Mouse (Mus musculus) heart, embryonic 12.5 days (tissue): ENCODE data around the gene Olfr553. TPM values are rescaled to one million over a fixed set of nuclear protein-coding genes. Genes with fewer than 3 reads are reported as not detected.

Experiments
- ATAC-seq: fragments of 200-750 bp; cut with Nextera tagmentation; 2 replicates; pipeline ENCODE4 v1.8.0; 2017; ENCODE audit warnings: moderate TSS enrichment, moderate library complexity; ENCODE audit not compliant: insufficient number of reproducible peaks, low FRiP score
- H3K27ac ChIP-seq: fragments of 300-500 bp; sonication (generic); 2 replicates; pipeline ENCODE4 v1.5.1; 2016; ENCODE audit warnings: mild to moderate bottlenecking, moderate library complexity; ENCODE audit not compliant: poor library complexity, severe bottlenecking
- H3K27me3 ChIP-seq: fragments of 300-500 bp; sonication (generic); replicated peaks from 2 replicates; pipeline ENCODE4 v1.6.1; 2016; ENCODE audit warnings: mild to moderate bottlenecking, moderate library complexity
- H3K36me3 ChIP-seq: fragments of 300-500 bp; sonication (generic); 2 replicates; pipeline ENCODE4 v1.6.1; 2016; ENCODE audit warnings: mild to moderate bottlenecking, moderate library complexity
- H3K4me1 ChIP-seq: fragments of 300-500 bp; sonication (generic); replicated peaks from 2 replicates; pipeline ENCODE4 v1.6.1; 2016; ENCODE audit warnings: mild to moderate bottlenecking
- H3K4me2 ChIP-seq: fragments of 300-500 bp; sonication (generic); 2 replicates; pipeline ENCODE4 v1.6.1; 2016; ENCODE audit warnings: mild to moderate bottlenecking, moderate library complexity
- H3K4me3 ChIP-seq: fragments of 300-500 bp; sonication (generic); 2 replicates; pipeline ENCODE4 v1.5.1; 2016; ENCODE audit warnings: mild to moderate bottlenecking
- H3K9ac ChIP-seq: fragments of 300-500 bp; sonication (generic); 2 replicates; pipeline ENCODE4 v1.6.1; 2016; ENCODE audit warnings: mild to moderate bottlenecking, moderate library complexity
- H3K9me3 ChIP-seq: fragments of 300-500 bp; sonication (generic); replicated peaks from 2 replicates; pipeline ENCODE4 v1.6.1; 2016; ENCODE audit warnings: mild to moderate bottlenecking, moderate library complexity
- WGBS: fragments of 180-500 bp; shearing (Covaris S2); methylation state at CpG from one replicate; pipeline ENCODE4 v1.1.7; 2016; 5-methylcytosine and 5-hydroxymethylcytosine counted together
- polyA plus RNA-seq: library from polyadenylated mRNA; unstranded; fragments of >200 nt; fragmentation: Nextera tagmentation; extraction: Ambion mirVana; gene quantifications from 2 replicates; pipeline ENCODE4 v1.2.1, GENCODE M21; 2016

Olfr553 gene
- polyA plus RNA-seq, 1 experiment from 2014 or later = not detected

GRCm38 (mm10) chr7:102575998-102576397, 42.0 kb downstream of the Olfr553 start:
- Histone ChIP-seq H3K27ac (no peak overlapping the region), H3K4me1 (no peaks in the 10 kb centered on the region), H3K9me3 (no peaks in the 10 kb centered on the region), H3K27me3 (no peaks in the 10 kb centered on the region), H3K4me2 (no peak overlapping the region), H3K9ac (no peak overlapping the region), H3K4me3 (no peak overlapping the region), H3K36me3 (no peaks in the 10 kb centered on the region)
- WGBS = 61% methylated on average over 6 of the region's 6 CpGs
- ATAC-seq = no peak

DNA sequence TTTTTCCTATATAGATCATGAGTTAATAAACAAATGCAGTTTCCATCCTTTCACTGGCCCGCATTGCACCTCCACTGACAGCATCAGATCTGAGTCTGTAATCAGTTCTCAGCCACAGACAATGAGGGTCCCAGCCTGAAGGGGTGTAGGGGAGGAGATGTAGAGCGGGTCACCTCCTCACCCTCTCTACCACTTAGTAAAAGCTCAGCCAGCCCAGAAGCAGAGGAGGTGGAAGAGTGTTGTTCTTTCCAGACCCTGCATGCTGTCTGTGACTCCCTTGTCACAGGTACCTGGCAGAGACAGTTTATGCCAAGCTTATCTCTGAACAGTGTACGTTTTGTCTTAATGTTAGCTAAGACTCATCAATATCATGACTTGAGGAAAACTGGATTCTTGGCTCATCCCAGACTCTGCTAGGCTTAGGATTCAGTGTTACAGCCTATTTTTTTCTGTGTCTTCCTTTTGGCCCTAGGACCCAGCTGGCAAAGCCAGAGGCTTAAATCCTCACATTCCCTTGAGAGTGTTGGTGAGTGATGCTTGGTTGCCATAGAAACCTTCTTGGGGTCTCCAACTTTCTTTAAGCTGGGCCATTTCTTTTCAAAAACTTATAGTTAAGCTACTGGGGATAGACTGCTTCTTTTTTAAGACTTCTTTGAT, 44.7 kb downstream of the Olfr553 start:
- Histone ChIP-seq H3K4me1 (no peaks in the 10 kb centered on the region), H3K27me3 (no peaks in the 10 kb centered on the region), H3K9ac (no peak overlapping the region), H3K4me2 (no peak overlapping the region), H3K9me3 (no peaks in the 10 kb centered on the region), H3K27ac (no peak overlapping the region), H3K4me3 (no peak overlapping the region), H3K36me3 (no peaks in the 10 kb centered on the region)
- 61% methylated on average over 3 of the region's 3 CpGs for WGBS
- no peak for ATAC-seq

DNA sequence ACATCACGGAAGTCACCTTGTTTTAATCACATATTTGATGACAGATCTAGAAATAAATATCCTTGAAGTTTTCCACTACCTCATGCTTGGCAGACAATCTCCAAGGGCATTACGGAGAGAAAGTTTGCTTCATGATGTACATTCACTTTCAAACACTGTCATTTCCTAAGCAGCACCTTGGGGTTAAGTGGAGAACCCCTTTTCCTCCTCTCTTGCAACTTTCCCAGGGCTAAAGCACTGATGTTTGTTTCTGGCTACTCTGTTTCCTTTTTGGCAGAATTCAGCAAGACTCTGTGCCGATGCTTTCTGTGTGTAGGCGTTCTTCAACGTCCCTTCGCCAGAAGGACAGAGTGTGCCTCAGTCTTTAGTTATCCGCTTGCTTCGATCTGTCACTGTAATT, 46.9 kb downstream of the Olfr553 start, which contains the start of gene Olfr550:
Olfr550 (plus strand) TSS at position 301 of the 400 bp plus-strand sequence.
- Histone ChIP-seq H3K4me3 (no peak within 1 kb of the TSS), H3K4me1 (no peaks in the 10 kb centered on the region), H3K9ac (no peak within 1 kb of the TSS), H3K36me3 (no peaks in the 10 kb centered on the region), H3K9me3 (no peaks in the 10 kb centered on the region), H3K27me3 (no peaks in the 10 kb centered on the region), H3K27ac (no peak within 1 kb of the TSS), H3K4me2 (no peak within 1 kb of the TSS)
- WGBS = 87% methylated on average over 8 of the region's 8 CpGs
- no peak for ATAC-seq

- H3K9ac ChIP-seq = no peak overlapping the region
- 84% methylated on average over 4 of the region's 4 CpGs for WGBS
- H3K4me1 ChIP-seq = peaks cover 7% of the 10 kb centered on the region
- no peak overlapping the region for H3K4me3 ChIP-seq
- H3K9me3 ChIP-seq = no peaks in the 10 kb centered on the region
- no peaks in the 10 kb centered on the region for H3K27me3 ChIP-seq
- no peak overlapping the region for H3K27ac ChIP-seq
- no peak overlapping the region for H3K4me2 ChIP-seq
- no peak for ATAC-seq
- H3K36me3 ChIP-seq = peaks cover 3% of the 10 kb centered on the region
Measured at GRCm38 (mm10) chr7:102566219-102566618, 51.8 kb downstream of the Olfr553 start.

DNA sequence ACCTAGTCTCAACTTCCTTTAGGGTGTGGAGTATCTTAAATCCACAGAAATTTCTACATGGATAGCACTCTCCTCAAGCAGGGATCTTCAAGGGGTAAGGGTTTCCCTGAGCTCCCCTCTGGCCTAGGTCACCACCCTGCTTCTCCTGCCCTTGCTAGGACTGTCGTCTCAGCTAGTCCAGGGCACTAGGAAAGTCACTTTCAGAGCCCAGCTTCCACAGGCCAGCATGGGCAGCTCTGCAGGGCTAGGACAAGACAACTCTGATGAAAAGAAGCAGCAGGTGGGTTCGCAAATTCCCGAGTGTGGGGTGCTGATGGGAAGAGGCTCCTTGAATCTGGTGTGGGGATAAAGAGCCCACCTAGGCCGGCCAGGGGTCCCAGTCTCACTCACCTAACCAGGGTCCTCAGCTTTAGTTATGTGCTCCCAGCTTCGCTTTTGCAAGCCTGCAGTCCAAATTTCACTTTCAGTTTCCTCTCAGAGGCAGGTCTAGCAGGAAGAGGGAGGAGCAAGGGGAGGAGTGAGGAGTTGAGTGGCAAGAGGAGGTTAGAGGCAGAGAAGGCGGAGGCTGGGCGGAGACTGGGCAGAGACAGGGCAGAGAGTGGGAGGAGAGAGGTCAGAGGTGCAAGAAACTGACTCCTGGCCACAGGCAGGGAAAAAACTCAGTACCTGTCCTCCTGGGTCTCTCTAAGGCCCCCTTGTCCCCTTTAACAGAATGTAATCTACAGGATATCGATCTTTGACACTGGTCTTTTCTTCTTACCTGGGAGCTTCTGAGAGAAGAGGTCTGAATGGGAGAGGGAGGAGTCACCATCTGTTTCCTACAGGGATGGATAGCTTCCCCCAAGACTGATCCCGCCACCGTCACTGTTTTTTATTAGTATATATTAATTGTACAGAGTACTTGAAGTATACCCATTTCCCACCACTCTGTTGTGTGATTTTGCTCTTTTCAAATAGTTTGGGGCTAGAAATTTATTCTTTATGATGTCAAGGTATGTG, 52.7 kb downstream of the Olfr553 start, which contains the start of gene Trim21:
Trim21 (minus strand) TSS at position 488 of the 999 bp plus-strand sequence.
- H3K4me2 ChIP-seq = peak within 1 kb of the TSS; percentile 86
- peak within 1 kb of the TSS; percentile 67 for H3K4me3 ChIP-seq
- peak within 1 kb of the TSS; percentile 77 for H3K9ac ChIP-seq
- H3K9me3 ChIP-seq = no peaks in the 10 kb centered on the region
- WGBS = 21% methylated on average over 10 of the region's 10 CpGs
- peak within 1 kb of the TSS; percentile 49 for H3K27ac ChIP-seq
- peaks cover 7% of the 10 kb centered on the region for H3K4me1 ChIP-seq
- H3K27me3 ChIP-seq = no peaks in the 10 kb centered on the region
- peaks cover 3% of the 10 kb centered on the region for H3K36me3 ChIP-seq
- ATAC-seq = peak; percentile 91

Other genes starting within 250 kb of the Olfr553 start
- gene Rrm1, start 176.5 kb downstream of the Olfr553 start, polyA plus RNA-seq = 134 and 145 TPM in 2 replicates
- gene Olfr543, start 136.5 kb downstream of the Olfr553 start, polyA plus RNA-seq = 0.15 TPM in 1 of 2 replicates, not detected in the other
- 0.06 and 0.08 TPM in 2 replicates for gene Olfr544, start 129.9 kb downstream of the Olfr553 start, polyA plus RNA-seq
- gene Olfr545, start 118.6 kb downstream of the Olfr553 start, polyA plus RNA-seq = not detected in 2 replicates
- gene Olfr547, start 83.5 kb downstream of the Olfr553 start, polyA plus RNA-seq = not detected in 2 replicates
- gene Olfr548-ps1, start 77.3 kb downstream of the Olfr553 start, polyA plus RNA-seq = not detected in 2 replicates
- not detected in 2 replicates for gene Olfr549, start 68.3 kb downstream of the Olfr553 start, polyA plus RNA-seq
- 0.46 and 0.49 TPM in 2 replicates for gene Trim21, start 52.7 kb downstream of the Olfr553 start, polyA plus RNA-seq
- gene Olfr550, start 46.8 kb downstream of the Olfr553 start, polyA plus RNA-seq = not detected in 2 replicates
- gene Olfr551, start 26.3 kb downstream of the Olfr553 start, polyA plus RNA-seq = not detected in 2 replicates
- gene Olfr552, start 20.4 kb downstream of the Olfr553 start, polyA plus RNA-seq = not detected in 2 replicates
- gene Olfr554, start 20.2 kb upstream of the Olfr553 start, polyA plus RNA-seq = not detected in 2 replicates
- not detected in 2 replicates for gene Olfr555, start 40.6 kb upstream of the Olfr553 start, polyA plus RNA-seq
- gene Olfr556, start 46.7 kb upstream of the Olfr553 start, polyA plus RNA-seq = not detected in 2 replicates
- gene Trim68, start 69.1 kb upstream of the Olfr553 start, polyA plus RNA-seq = 14.1 and 14.7 TPM in 2 replicates
- gene Olfr557, start 77.7 kb upstream of the Olfr553 start, polyA plus RNA-seq = not detected in 2 replicates
- not detected in 2 replicates for gene Olfr558, start 84.0 kb upstream of the Olfr553 start, polyA plus RNA-seq
- not detected in 2 replicates for gene Olfr33, start 100.9 kb upstream of the Olfr553 start, polyA plus RNA-seq
- not detected in 2 replicates for gene Olfr559, start 109.3 kb upstream of the Olfr553 start, polyA plus RNA-seq
- gene Olfr560, start 141.1 kb upstream of the Olfr553 start, polyA plus RNA-seq = not detected in 2 replicates
- gene Olfr78, start 141.3 kb upstream of the Olfr553 start, polyA plus RNA-seq = not detected in 2 replicates
- not detected in 2 replicates for gene Olfr561, start 153.0 kb upstream of the Olfr553 start, polyA plus RNA-seq
- not detected in 2 replicates for gene Olfr564, start 185.3 kb upstream of the Olfr553 start, polyA plus RNA-seq
- not detected in 2 replicates for gene Olfr566, start 240.5 kb upstream of the Olfr553 start, polyA plus RNA-seq